Mouse (Mus musculus) lung, embryonic 15.5 days (tissue): ENCODE results near the gene Fam160a1. TPM values are rescaled to one million over a fixed set of nuclear protein-coding genes. Genes with fewer than 3 reads are reported as not detected.

ENCODE experiments used
- ATAC-seq: fragments of 200-750 bp; cut with Nextera tagmentation; 2 replicates; pipeline ENCODE4 v1.8.0; 2017; ENCODE audit warnings: moderate number of reproducible peaks, borderline replicate concordance; ENCODE audit not compliant: low FRiP score, low TSS enrichment; ENCODE audit errors: extremely low read depth
- H3K27ac ChIP-seq: fragments of 300-500 bp; sonication (generic); 2 replicates; pipeline ENCODE4 v1.5.1; 2015; ENCODE audit warnings: moderate library complexity, mild to moderate bottlenecking, inconsistent platforms
- H3K27me3 ChIP-seq: fragments of 300-500 bp; sonication (generic); 2 replicates; pipeline ENCODE4 v1.6.1; 2015; ENCODE audit warnings: inconsistent platforms
- H3K36me3 ChIP-seq: fragments of 300-500 bp; sonication (generic); 2 replicates; pipeline ENCODE4 v1.6.1; 2015; ENCODE audit warnings: inconsistent platforms
- H3K4me1 ChIP-seq: fragments of 300-500 bp; sonication (generic); 2 replicates; pipeline ENCODE4 v1.6.1; 2015; ENCODE audit warnings: inconsistent platforms
- H3K4me2 ChIP-seq: fragments of 300-500 bp; sonication (generic); 2 replicates; pipeline ENCODE4 v1.6.1; 2015; ENCODE audit warnings: inconsistent platforms, mild to moderate bottlenecking, moderate library complexity
- H3K4me3 ChIP-seq: fragments of 300-500 bp; sonication (generic); 2 replicates; pipeline ENCODE4 v1.5.1; 2015; ENCODE audit warnings: mild to moderate bottlenecking, inconsistent platforms
- H3K9ac ChIP-seq: fragments of 300-500 bp; sonication (generic); 2 replicates; pipeline ENCODE4 v1.6.1; 2015; ENCODE audit warnings: inconsistent platforms
- H3K9me3 ChIP-seq: fragments of 300-500 bp; sonication (generic); 2 replicates; pipeline ENCODE4 v1.6.1; 2016; ENCODE audit warnings: inconsistent platforms
- WGBS: fragments of 180-500 bp; shearing (Covaris S2); methylation state at CpG from one replicate; pipeline ENCODE4 v1.1.7; 2015; 5-methylcytosine and 5-hydroxymethylcytosine counted together
- polyA plus RNA-seq: library from polyadenylated mRNA; unstranded; fragments of >200 nt; fragmentation: Nextera tagmentation; extraction: Ambion mirVana; gene quantifications from 2 replicates; pipeline ENCODE4 v1.2.1, GENCODE M21; 2015

Gene Fam160a1
- polyA plus RNA-seq, 1 experiment from 2014 or later, result 3.1 TPM

DNA sequence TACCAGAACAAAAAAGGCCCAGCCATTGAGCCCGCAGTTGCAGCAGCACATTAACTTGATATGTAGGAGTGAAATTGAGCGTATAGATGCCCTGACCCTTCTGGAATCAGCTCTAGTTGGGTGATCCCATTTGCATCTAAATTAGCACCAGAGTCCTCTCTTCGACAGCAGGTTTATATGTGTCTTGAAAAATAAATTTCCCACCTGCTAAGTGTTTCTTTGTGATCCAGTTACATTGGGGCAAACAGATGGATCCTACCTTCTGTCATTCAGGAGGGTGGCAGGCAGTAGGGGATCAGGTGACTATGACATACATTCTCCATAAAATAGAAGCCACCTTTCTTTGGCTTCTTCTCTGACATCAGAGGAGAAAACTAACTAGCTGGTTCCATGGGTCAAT lies 122.0 kb downstream of the Fam160a1 start:
- Histone ChIP-seq H3K36me3 (no peaks in the 10 kb centered on the region), H3K4me1 (no peaks in the 10 kb centered on the region), H3K9ac (no peak overlapping the region), H3K9me3 (no peaks in the 10 kb centered on the region), H3K4me3 (no peak overlapping the region), H3K4me2 (no peak overlapping the region), H3K27me3 (no peaks in the 10 kb centered on the region), H3K27ac (no peak overlapping the region)
- WGBS, result 74% methylated on average over 3 of the region's 3 CpGs
- ATAC-seq, result no peak

DNA sequence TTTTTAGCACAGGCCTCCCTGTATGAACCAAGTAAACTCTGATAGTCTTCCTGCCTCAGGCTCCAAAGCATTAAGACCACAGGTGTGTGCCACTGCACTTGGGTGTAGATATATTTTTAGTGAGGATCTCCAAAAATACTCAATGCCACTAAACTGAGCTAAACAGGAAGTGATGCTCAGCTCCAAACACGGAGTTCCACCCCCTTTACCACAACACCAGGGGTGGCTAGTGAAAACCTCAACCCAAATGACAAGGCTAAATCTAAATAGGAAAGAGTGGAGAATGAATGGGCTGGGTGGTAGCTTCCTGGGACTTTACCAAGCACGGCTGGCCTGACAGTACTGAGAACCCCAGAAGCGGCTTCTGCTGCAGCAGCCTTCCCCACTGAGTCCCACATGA lies 124.1 kb downstream of the Fam160a1 start:
- no peak overlapping the region for H3K4me2 ChIP-seq

DNA sequence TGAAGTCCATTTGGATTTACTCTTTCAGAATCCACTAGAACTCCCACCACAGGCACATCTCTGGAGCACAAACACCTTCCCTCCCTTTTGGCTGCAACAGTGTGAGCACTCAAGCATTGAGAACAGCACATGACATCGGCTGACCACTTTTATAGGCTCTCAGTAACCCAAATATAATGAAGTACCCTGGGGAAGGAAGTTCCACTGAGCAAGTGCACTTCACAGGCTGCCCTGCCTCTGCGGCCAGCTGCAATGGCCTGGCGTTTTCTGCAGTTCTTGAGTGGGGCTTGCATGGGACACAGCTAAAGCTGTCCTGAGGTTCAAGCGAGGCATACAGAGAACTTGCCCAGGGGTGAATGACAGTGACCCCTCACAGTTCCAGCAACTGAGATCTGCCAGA lies 126.0 kb downstream of the Fam160a1 start:
- 56% methylated on average over 4 of the region's 4 CpGs for WGBS
- Histone ChIP-seq H3K4me3 (no peak overlapping the region), H3K4me1 (no peaks in the 10 kb centered on the region), H3K27ac (no peak overlapping the region), H3K9ac (no peak overlapping the region), H3K9me3 (no peaks in the 10 kb centered on the region), H3K27me3 (no peaks in the 10 kb centered on the region), H3K4me2 (no peak overlapping the region), H3K36me3 (no peaks in the 10 kb centered on the region)
- ATAC-seq, result no peak; the same call in 1 of the 2 replicates

More for the DNA sequence above, 124.1 kb downstream of the Fam160a1 start:
- 39% methylated on average over 3 of the region's 3 CpGs for WGBS
- Histone ChIP-seq H3K27me3 (no peaks in the 10 kb centered on the region), H3K9me3 (no peaks in the 10 kb centered on the region), H3K9ac (no peak overlapping the region), H3K4me1 (no peaks in the 10 kb centered on the region), H3K27ac (no peak overlapping the region), H3K4me3 (no peak overlapping the region), H3K36me3 (no peaks in the 10 kb centered on the region)
- no peak for ATAC-seq

DNA sequence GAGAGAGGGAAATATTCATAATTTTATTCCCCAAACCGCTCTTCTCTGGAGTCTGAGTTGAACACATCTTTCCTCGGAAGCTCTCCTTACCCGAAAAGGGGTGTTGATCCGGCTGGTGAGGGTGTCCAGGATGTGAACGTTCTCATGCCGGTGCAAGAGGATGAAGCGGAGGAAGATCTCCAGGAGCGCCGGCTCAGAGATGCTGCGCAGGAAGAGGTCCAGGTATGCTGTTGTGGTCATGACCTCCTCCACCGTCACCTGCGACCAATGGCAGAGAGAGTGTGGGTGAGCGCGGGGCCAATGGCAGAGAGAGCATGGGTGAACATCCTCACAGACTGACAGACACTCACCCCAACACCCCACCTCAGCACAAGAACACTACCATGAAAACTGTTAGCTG lies 128.8 kb downstream of the Fam160a1 start:
- no peak for ATAC-seq
- Histone ChIP-seq H3K36me3 (no peaks in the 10 kb centered on the region), H3K9me3 (no peaks in the 10 kb centered on the region), H3K27me3 (no peaks in the 10 kb centered on the region), H3K4me2 (no peak overlapping the region), H3K27ac (no peak overlapping the region), H3K4me1 (no peaks in the 10 kb centered on the region), H3K4me3 (no peak overlapping the region), H3K9ac (no peak overlapping the region)
- WGBS, result 92% methylated on average over 14 of the region's 14 CpGs

DNA sequence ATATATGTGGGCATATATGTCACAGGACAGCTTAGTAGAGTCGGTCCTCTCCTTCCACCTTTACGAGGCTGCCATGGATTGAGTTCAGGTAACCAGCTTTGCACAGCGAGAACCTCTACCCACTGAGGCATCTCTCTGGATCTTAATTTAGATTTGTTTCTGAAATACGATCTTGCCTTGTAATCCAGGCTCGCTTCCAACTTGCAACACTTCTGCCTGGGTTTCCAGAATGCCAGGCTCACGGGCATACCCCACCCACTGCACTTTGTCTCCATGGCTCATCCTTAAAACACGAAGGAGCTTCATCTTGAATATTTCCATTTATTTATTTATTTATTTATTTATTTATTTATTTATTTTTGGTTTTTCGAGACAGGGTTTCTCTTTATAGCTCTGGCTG lies 131.8 kb downstream of the Fam160a1 start:
- no peaks in the 10 kb centered on the region for H3K4me1 ChIP-seq
- H3K27ac ChIP-seq, result no peak overlapping the region
- H3K27me3 ChIP-seq, result no peaks in the 10 kb centered on the region
- H3K4me3 ChIP-seq, result no peak overlapping the region
- H3K4me2 ChIP-seq, result no peak overlapping the region
- no peaks in the 10 kb centered on the region for H3K9me3 ChIP-seq
- no peak overlapping the region for H3K9ac ChIP-seq
- 79% methylated on average over 8 of the region's 8 CpGs for WGBS
- no peaks in the 10 kb centered on the region for H3K36me3 ChIP-seq
- ATAC-seq, result no peak

DNA sequence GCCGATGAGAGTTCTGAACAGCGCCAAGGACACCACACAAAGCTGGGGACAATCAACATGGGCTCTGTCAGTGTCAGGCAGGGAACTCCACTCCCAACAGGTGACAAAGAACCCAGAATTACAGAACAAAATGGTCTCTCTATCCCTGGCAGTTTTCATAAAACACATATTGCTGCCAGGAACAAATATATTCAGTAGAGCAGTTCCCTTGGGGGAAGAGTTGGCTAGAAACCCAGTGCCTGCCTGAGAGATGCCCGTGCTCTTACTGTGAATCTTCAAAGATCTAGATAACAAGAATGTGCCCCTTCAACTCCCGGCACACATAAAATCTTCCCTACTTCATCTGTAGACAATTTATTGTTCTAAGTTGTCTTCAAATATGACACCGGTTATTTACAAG lies 133.5 kb downstream of the Fam160a1 start:
- no peaks in the 10 kb centered on the region for H3K36me3 ChIP-seq
- H3K9me3 ChIP-seq, result no peaks in the 10 kb centered on the region
- WGBS, result 84% methylated on average over 5 of the region's 5 CpGs
- no peak for ATAC-seq
- no peak overlapping the region for H3K27ac ChIP-seq
- no peaks in the 10 kb centered on the region for H3K27me3 ChIP-seq
- H3K4me2 ChIP-seq, result no peak overlapping the region
- H3K9ac ChIP-seq, result no peak overlapping the region
- H3K4me3 ChIP-seq, result no peak overlapping the region
- no peaks in the 10 kb centered on the region for H3K4me1 ChIP-seq

DNA sequence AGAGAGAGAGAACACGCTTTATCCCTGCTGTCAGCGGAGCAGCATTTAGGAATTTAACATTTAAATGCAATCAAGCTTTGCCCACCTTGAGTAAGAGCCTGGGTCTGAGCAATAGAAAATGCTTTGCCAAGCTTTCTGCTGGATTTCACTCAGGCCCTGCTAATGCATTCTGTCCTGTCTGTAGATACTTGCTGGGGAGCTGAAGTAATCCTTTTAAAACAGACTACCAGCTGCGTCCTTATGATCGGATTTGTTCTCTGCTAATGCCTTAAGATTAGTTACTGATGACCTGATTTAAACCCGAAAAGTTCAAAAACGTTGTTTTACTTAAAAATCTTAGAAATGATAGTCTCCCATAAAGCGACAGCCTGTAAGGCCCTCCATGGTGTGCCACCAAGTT lies 136.0 kb downstream of the Fam160a1 start:
- ATAC-seq, result no peak
- no peaks in the 10 kb centered on the region for H3K27me3 ChIP-seq
- H3K27ac ChIP-seq, result no peak overlapping the region
- WGBS, result 81% methylated on average over 7 of the region's 7 CpGs
- H3K9ac ChIP-seq, result no peak overlapping the region
- no peaks in the 10 kb centered on the region for H3K9me3 ChIP-seq
- H3K36me3 ChIP-seq, result no peaks in the 10 kb centered on the region
- H3K4me2 ChIP-seq, result no peak overlapping the region
- no peaks in the 10 kb centered on the region for H3K4me1 ChIP-seq
- H3K4me3 ChIP-seq, result no peak overlapping the region

DNA sequence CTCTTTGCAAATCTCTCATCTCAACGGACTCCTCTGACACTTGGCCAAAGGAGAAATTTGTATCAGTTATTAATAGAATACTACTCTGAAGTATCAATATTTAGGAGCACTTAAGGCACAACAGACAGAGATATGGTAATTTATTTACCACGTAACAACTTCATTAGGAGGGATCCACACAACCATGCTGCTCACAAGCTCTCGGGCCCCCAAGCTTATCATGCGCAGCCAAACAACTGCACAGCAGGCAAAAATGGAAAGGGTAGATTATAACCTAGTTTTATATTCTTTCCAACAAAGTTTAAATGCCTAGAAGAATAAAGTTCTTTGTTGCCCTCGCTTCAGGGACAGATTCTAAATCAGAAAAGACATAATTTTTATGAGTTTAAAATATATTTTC lies 137.1 kb downstream of the Fam160a1 start:
- Histone ChIP-seq H3K27ac (no peak overlapping the region), H3K27me3 (no peaks in the 10 kb centered on the region), H3K9ac (no peak overlapping the region), H3K36me3 (no peaks in the 10 kb centered on the region), H3K9me3 (no peaks in the 10 kb centered on the region), H3K4me1 (no peaks in the 10 kb centered on the region), H3K4me3 (no peak overlapping the region), H3K4me2 (no peak overlapping the region)
- no peak for ATAC-seq
- WGBS, result 83% methylated on average over 5 of the region's 5 CpGs

DNA sequence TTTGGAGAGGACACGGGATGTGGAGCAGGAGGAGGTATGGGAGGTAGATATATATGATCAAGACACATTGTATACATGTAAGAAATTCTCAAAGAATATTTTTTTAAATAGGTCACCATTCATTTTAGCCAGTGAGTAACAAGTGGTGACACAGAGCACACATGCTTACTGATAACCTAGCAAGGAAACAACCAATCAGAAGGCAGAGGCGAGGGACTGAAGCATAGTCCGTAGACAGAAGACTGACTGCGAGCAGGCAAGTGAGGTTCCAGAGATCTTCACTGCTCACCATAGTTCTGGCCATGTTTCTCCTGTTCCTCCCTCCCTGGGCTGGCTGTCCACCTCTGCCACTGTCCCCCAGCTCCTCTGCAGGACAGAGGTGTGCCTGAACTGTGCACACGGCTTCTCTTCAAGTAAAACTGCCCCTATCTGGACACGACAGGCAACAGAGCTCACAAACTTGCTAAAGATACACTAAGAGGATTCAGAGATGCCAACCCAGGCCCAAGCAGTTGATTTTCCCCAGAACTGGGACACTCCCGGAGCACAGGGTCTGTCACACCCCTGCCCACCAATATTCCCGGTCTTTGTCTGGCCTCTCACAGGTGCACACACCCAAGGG lies 137.7 kb downstream of the Fam160a1 start:
- H3K9me3 ChIP-seq, result no peaks in the 10 kb centered on the region
- H3K36me3 ChIP-seq, result no peaks in the 10 kb centered on the region
- no peak overlapping the region for H3K4me3 ChIP-seq
- no peak overlapping the region for H3K27ac ChIP-seq
- no peak overlapping the region for H3K9ac ChIP-seq
- H3K27me3 ChIP-seq, result no peaks in the 10 kb centered on the region
- 73% methylated on average over 8 of the region's 8 CpGs for WGBS
- H3K4me1 ChIP-seq, result no peaks in the 10 kb centered on the region
- no peak for ATAC-seq
- no peak overlapping the region for H3K4me2 ChIP-seq

DNA sequence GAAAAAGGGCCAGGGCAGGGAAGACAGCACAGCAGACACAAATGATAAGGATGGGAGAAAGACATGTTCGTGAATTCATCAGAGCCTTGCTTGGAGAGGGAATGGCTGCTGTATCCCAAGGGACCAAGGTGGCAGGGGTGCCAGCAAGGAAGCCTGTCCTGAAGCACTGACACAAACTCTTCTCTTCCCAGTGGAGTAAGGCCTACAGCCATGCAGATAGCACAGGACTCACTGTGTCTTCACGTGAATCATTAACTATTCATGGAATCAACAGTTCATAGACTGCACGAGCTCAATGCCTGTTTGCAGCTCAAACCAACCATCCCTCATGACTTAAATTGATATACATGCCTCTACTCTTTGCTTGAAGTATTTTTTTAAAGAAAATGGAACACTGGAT lies 139.1 kb downstream of the Fam160a1 start:
- Histone ChIP-seq H3K4me2 (no peak overlapping the region), H3K9me3 (no peaks in the 10 kb centered on the region), H3K36me3 (no peaks in the 10 kb centered on the region), H3K4me3 (no peak overlapping the region), H3K27me3 (no peaks in the 10 kb centered on the region), H3K9ac (no peak overlapping the region), H3K27ac (no peak overlapping the region), H3K4me1 (no peaks in the 10 kb centered on the region)
- ATAC-seq, result no peak
- WGBS, result 67% methylated on average over 3 of the region's 3 CpGs

DNA sequence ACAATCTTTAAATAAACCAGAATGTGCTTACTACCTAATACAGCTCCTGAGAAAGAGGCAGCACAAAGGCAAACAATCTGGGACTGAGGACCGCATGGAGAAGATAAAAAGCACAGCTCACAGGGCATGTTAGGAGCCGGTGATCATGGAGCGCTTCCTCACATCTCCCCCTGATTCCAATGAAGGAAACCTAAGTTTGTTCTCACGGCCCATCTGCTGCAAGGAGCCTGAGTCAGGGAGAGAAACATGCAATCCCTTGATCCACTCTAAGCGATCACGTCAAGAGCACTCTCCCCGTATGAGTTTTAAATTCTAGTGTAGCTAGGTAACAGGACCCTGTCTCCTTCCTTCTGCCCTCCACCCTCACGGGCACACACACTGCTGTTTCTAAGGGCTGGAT lies 140.0 kb downstream of the Fam160a1 start:
- Histone ChIP-seq H3K4me3 (no peak overlapping the region), H3K27ac (no peak overlapping the region), H3K9ac (no peak overlapping the region), H3K27me3 (no peaks in the 10 kb centered on the region), H3K36me3 (no peaks in the 10 kb centered on the region), H3K9me3 (no peaks in the 10 kb centered on the region), H3K4me1 (no peaks in the 10 kb centered on the region), H3K4me2 (no peak overlapping the region)
- WGBS, result 52% methylated on average over 8 of the region's 8 CpGs
- ATAC-seq, result no peak

DNA sequence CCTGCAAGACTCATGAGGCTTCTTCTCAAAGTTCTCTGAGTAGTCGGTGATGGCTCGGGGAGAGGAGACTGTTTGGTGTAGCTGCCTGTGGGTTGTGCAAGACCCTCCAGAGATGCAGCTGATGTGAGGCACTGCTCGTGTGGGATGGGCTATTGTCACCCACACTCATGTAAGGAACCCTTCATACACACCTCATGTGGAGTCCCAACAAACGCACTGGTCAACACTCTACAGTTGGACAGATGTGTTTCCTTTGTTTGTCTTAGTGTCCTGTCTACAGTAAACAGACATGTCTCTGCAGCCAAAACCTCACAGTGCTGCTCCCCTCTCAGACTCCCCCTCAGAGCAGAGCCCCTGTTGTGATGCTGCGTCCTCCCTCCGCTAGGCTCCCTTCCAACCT lies 147.2 kb downstream of the Fam160a1 start:
- Histone ChIP-seq H3K9me3 (no peaks in the 10 kb centered on the region), H3K4me3 (no peak overlapping the region), H3K36me3 (no peaks in the 10 kb centered on the region), H3K27me3 (no peaks in the 10 kb centered on the region), H3K4me2 (no peak overlapping the region), H3K9ac (no peak overlapping the region), H3K4me1 (no peaks in the 10 kb centered on the region), H3K27ac (no peak overlapping the region)
- ATAC-seq, result peak; percentile 47; the same call in 1 of the 2 replicates
- WGBS, result 53% methylated on average over 6 of the region's 6 CpGs

DNA sequence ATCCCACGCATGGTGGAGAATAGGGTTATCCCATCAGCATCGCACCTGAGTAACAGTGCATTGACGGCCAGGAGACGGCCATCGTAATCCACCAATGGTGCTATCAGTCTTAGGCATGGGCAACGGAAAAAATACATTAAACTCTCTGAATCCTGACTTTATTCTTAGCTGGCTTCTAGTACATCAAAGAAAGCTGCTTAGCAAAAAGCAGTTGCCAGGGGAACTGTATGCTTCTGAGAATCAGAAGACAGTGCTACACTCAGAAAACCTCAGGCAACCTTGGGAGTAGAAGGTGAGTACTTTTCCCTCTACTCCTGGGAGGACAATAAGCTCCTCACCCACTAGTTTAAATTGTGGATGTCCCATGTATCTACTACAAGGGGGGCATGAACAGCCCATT lies 149.4 kb downstream of the Fam160a1 start:
- no peak overlapping the region for H3K27ac ChIP-seq
- no peaks in the 10 kb centered on the region for H3K4me1 ChIP-seq
- H3K4me2 ChIP-seq, result no peak overlapping the region
- H3K9me3 ChIP-seq, result no peaks in the 10 kb centered on the region
- H3K27me3 ChIP-seq, result no peaks in the 10 kb centered on the region
- WGBS, result 90% methylated on average over 6 of the region's 6 CpGs
- H3K36me3 ChIP-seq, result no peaks in the 10 kb centered on the region
- ATAC-seq, result no peak
- H3K9ac ChIP-seq, result no peak overlapping the region
- H3K4me3 ChIP-seq, result no peak overlapping the region
